23 mouse cellular contexts compared by ENCODE assay signal in genomic region chr14:31772251-31772650, GRCm38 (mm10). TPM values are rescaled to one million over a fixed set of nuclear protein-coding genes. Genes with fewer than 3 reads are reported as not detected.
DNase-seq lines count a peak whose midpoint lies in the region; ATAC-seq and TF ChIP-seq lines count a peak whose summit lies in the region.
"Had no signal": no experiment of that assay in that cellular context is flagged by ENCODE, and none has a peak within 500 bp of the region (broad histone marks: within the 10 kb centered on the region; RNA-seq: fewer than 3 reads in every experiment).

No protein-coding gene starts in this region.

- peak overlapping the region; percentile 16; the same call in 1 of the 2 replicates for H3K4me2 ChIP-seq in heart, embryonic 14.5 days (ENCODE audit: low read length)
- no peak overlapping the region for H3K4me2 ChIP-seq in limb, embryonic 12.5 days
- H3K4me2 ChIP-seq: embryonic facial prominence, embryonic 12.5 days; limb, embryonic 15.5 days; liver, embryonic 15.5 days; neural tube, embryonic 15.5 days; stomach, embryonic 15.5 days had no signal

- intact Hi-C loops in heart, postnatal 36 days (cut with DNase I), result no loop called here
- intact Hi-C loops in left cerebral cortex, postnatal 36 days (cut with DNase I), result no loop called here

- H3K9me3 ChIP-seq in heart, embryonic 14.5 days (ENCODE audit: control insufficient read depth, low read length), result no peaks in the 10 kb centered on the region
- H3K9me3 ChIP-seq in limb, embryonic 12.5 days, result no peaks in the 10 kb centered on the region
- no peaks in the 10 kb centered on the region for H3K9me3 ChIP-seq in limb, embryonic 10.5 days (replicated peaks)
- H3K9me3 ChIP-seq in MEL (replicated peaks; ENCODE audit: insufficient read depth, low read length), result no peaks in the 10 kb centered on the region
- H3K9me3 ChIP-seq: embryonic facial prominence, embryonic 12.5 days; limb, embryonic 15.5 days; liver, embryonic 15.5 days; neural tube, embryonic 15.5 days; stomach, embryonic 15.5 days had no signal

- no peak for TF ChIP-seq RAD21 in MEL (IDR thresholded peaks at IDR 0.05; ENCODE audit: low read depth, low read length)

- TF ChIP-seq POLR2A in MEL (IDR thresholded peaks at IDR 0.05; ENCODE audit: control insufficient read depth in 1 of 2, insufficient read depth in 1 of 2, low read depth in 1 of 2, low read length in 2 of 2, poor library complexity in 1 of 2), result no peak

- peak overlapping the region; percentile 52 to 74 for H3K27ac ChIP-seq in heart, embryonic 14.5 days (replicated peaks in 1 of 2; ENCODE audit: control insufficient read depth in 1 of 2, insufficient read depth in 1 of 2, low read depth in 2 of 2, low read length in 2 of 2)
- H3K27ac ChIP-seq in limb, embryonic 12.5 days, result peak overlapping the region; percentile 12; the same call in 1 of the 2 replicates
- H3K27ac ChIP-seq in limb, embryonic 10.5 days, result no peak overlapping the region
- no peak overlapping the region for H3K27ac ChIP-seq in MEL (ENCODE audit: control insufficient read depth, low read depth, low read length)
- H3K27ac ChIP-seq: embryonic facial prominence, embryonic 12.5 days; kidney, postnatal 0 days; limb, embryonic 15.5 days; liver, embryonic 15.5 days; neural tube, embryonic 15.5 days; stomach, embryonic 15.5 days had no signal

- ATAC-seq in heart, embryonic 14.5 days (ENCODE audit: insufficient number of reproducible peaks, insufficient read depth, low FRiP score, low read depth), result 0 out of 2 replicates have a peak, but pooled peaks have one; percentile 43
- ATAC-seq in limb, embryonic 12.5 days (ENCODE audit: insufficient number of reproducible peaks, insufficient read depth, low FRiP score, low TSS enrichment, low read depth), result no peak
- ATAC-seq: forebrain, embryonic 16.5 days; midbrain, embryonic 16.5 days had no signal

- H3K4me1 ChIP-seq in heart, embryonic 14.5 days (ENCODE audit: control insufficient read depth in 2 of 2, insufficient read depth in 2 of 2, low read length in 2 of 2), result peaks cover 0 to 14% of the 10 kb centered on the region in 2 experiments; a peak in 3 of 4 replicates
- H3K4me1 ChIP-seq in limb, embryonic 12.5 days (replicated peaks), result peaks cover 10% of the 10 kb centered on the region
- H3K4me1 ChIP-seq in limb, embryonic 10.5 days, result peaks cover 10% of the 10 kb centered on the region
- H3K4me1 ChIP-seq in MEL (ENCODE audit: control insufficient read depth in 1 of 2, insufficient read depth in 2 of 2, low read length in 2 of 2), result peaks cover 10 to 17% of the 10 kb centered on the region in 2 experiments
- H3K4me1 ChIP-seq: limb, embryonic 15.5 days; liver, embryonic 15.5 days; stomach, embryonic 15.5 days had no signal

- no peak for TF ChIP-seq CTCF in MEL (IDR thresholded peaks at IDR 0.05 in 2 of 3, conservative IDR thresholded peaks at IDR 0.05 in 1 of 3; ENCODE audit: control insufficient read depth in 1 of 3, insufficient read depth in 1 of 3, low read depth in 2 of 3, low read length in 3 of 3, poor library complexity in 1 of 3, severe bottlenecking in 1 of 3)

- no peaks in the 10 kb centered on the region for H3K27me3 ChIP-seq in heart, embryonic 14.5 days (ENCODE audit: control insufficient read depth, insufficient read depth, low read length)
- H3K27me3 ChIP-seq in limb, embryonic 12.5 days, result no peaks in the 10 kb centered on the region
- H3K27me3 ChIP-seq in limb, embryonic 10.5 days (ENCODE audit: low read depth, poor library complexity, severe bottlenecking), result no peaks in the 10 kb centered on the region
- H3K27me3 ChIP-seq in MEL (ENCODE audit: control insufficient read depth in 1 of 2, insufficient read depth in 2 of 2, low read length in 2 of 2), result no peaks in the 10 kb centered on the region
- H3K27me3 ChIP-seq: embryonic facial prominence, embryonic 12.5 days; limb, embryonic 15.5 days; liver, embryonic 15.5 days; neural tube, embryonic 15.5 days; stomach, embryonic 15.5 days had no signal

- no peak for TF ChIP-seq EP300 in MEL (IDR thresholded peaks at IDR 0.05; ENCODE audit: low read depth in 1 of 2, low read length in 2 of 2)

- peaks cover 24% of the 10 kb centered on the region for H3K79me2 ChIP-seq in MEL (ENCODE audit: control insufficient read depth, insufficient read depth, low read length, poor library complexity)

- no peak for DNase-seq in heart, postnatal 36 days
- no peak for DNase-seq in limb, embryonic 10.5 days (ENCODE audit: low spot score)
- DNase-seq in MEL (ENCODE audit: low read depth, low spot score), result no peak
- peak; percentile 18 for DNase-seq in lung, postnatal 14 days
- no peak for DNase-seq in embryo, embryonic 9.5 days (ENCODE audit: extremely low spot score)
- no peak for DNase-seq in left cerebral cortex, postnatal 36 days (ENCODE audit: low spot score in 2 of 2)
- DNase-seq: adrenal gland, adult 8-10 months; cerebellum, adult 9-10 months; gastrocnemius, postnatal 25 days; kidney, adult 11 months; right cerebral cortex, postnatal 25 days; thymus, adult 18-20 months; thymus, postnatal 4 days had no signal

- H3K36me3 ChIP-seq in heart, embryonic 14.5 days (ENCODE audit: control insufficient read depth, insufficient read depth, low read length), result no peaks in the 10 kb centered on the region
- peaks cover 4% of the 10 kb centered on the region; the same call in 1 of the 2 replicates for H3K36me3 ChIP-seq in limb, embryonic 12.5 days
- H3K36me3 ChIP-seq in limb, embryonic 10.5 days, result no peaks in the 10 kb centered on the region
- H3K36me3 ChIP-seq in MEL (ENCODE audit: control insufficient read depth in 1 of 2, insufficient read depth in 2 of 2, low read length in 2 of 2), result peaks cover 13 to 52% of the 10 kb centered on the region in 2 experiments
- H3K36me3 ChIP-seq: embryonic facial prominence, embryonic 12.5 days; liver, embryonic 15.5 days; neural tube, embryonic 15.5 days; stomach, embryonic 15.5 days had no signal

- no peak overlapping the region for H3K4me3 ChIP-seq in heart, embryonic 14.5 days (ENCODE audit: control insufficient read depth in 1 of 2, insufficient read depth in 1 of 2, low read depth in 1 of 2, low read length in 2 of 2)
- H3K4me3 ChIP-seq in limb, embryonic 12.5 days (replicated peaks), result no peak overlapping the region
- no peak overlapping the region for H3K4me3 ChIP-seq in limb, embryonic 10.5 days
- no peak overlapping the region for H3K4me3 ChIP-seq in MEL (ENCODE audit: control insufficient read depth in 1 of 2, insufficient read depth in 1 of 2, low read depth in 2 of 2, low read length in 2 of 2)
- H3K4me3 ChIP-seq: embryonic facial prominence, embryonic 12.5 days; limb, embryonic 15.5 days; liver, embryonic 15.5 days; neural tube, embryonic 15.5 days; stomach, embryonic 15.5 days had no signal

- H3K9ac ChIP-seq in heart, embryonic 14.5 days (ENCODE audit: low read length), result no peak overlapping the region
- H3K9ac ChIP-seq in limb, embryonic 12.5 days (replicated peaks), result no peak overlapping the region
- no peak overlapping the region for H3K9ac ChIP-seq in MEL (ENCODE audit: control insufficient read depth, low read depth, low read length, poor library complexity, severe bottlenecking)
- H3K9ac ChIP-seq: embryonic facial prominence, embryonic 12.5 days; limb, embryonic 15.5 days; liver, embryonic 15.5 days; neural tube, embryonic 15.5 days; stomach, embryonic 15.5 days had no signal

TF ChIP-seq in MEL, 35 proteins besides CTCF, POLR2A, EP300 and RAD21:
- TF ChIP-seq POLR2AphosphoS2 (IDR thresholded peaks at IDR 0.05; ENCODE audit: low read length) (0 out of 2 replicates have a peak, but pooled peaks have one; percentile 26), HCFC1 (IDR thresholded peaks at IDR 0.05; ENCODE audit: low read depth, low read length) (no peak)
TF ChIP-seq in MEL: peak in this region for 1.

RNA-seq across cellular contexts. Expression of gene Ankrd28, which starts 58.2 kb away (rescaled TPM):
- polyA plus RNA-seq in heart, embryonic 14.5 days (2014; fragmentation: Nextera tagmentation; extraction: Ambion mirVana), result 8.0 and 8.9 TPM in 2 replicates
- total RNA-seq in heart, postnatal 36 days (2021), result 10 to 100 TPM; 23.3 to 28.3 TPM
- 9.7 and 12.1 TPM in 2 replicates for polyA plus RNA-seq in limb, embryonic 12.5 days (2016; fragmentation: Nextera tagmentation; extraction: Ambion mirVana)
- polyA plus RNA-seq in limb, embryonic 10.5 days (2016; fragmentation: Nextera tagmentation; extraction: Ambion mirVana), result 8.5 and 10.1 TPM in 2 replicates
- 32.5 and 33.2 TPM in 2 replicates for total RNA-seq in MEL (2012; rRNA removed)
- 10 to 100 TPM; 38.8 to 41.2 TPM for polyA plus RNA-seq in MEL (2012; ENCODE audit: insufficient read depth in 1 of 2, insufficient read length in 2 of 2, low read depth in 1 of 2, low replicate concordance in 2 of 2, missing spikeins in 1 of 2)
- 10 to 100 TPM; 53.4 to 60.6 TPM for total RNA-seq in left cerebral cortex, postnatal 36 days (2021)

Comparison
In these comparisons a context has a peak if more than half of its experiments do, and no peak if none do; other contexts are left out.
1. H3K27ac ChIP-seq: peak in heart, embryonic 14.5 days (2 of 2) and limb, embryonic 12.5 days (single experiment); none in limb, embryonic 10.5 days (single experiment) and MEL (single experiment).